Mouse (Mus musculus): Measurements from ENCODE around the gene Hrct1.

GRCm38 (mm10) chr4:43678541-43678940 lies 48.4 kb upstream of the Hrct1 start:
- TF ChIP-seq POLR2A (IDR thresholded peaks at IDR 0.05; ENCODE audit: low read depth, low read length) (no peak), CTCF (IDR thresholded peaks at IDR 0.05; ENCODE audit: borderline replicate concordance, insufficient read depth, low read length) (no peak)
